Mouse (Mus musculus): ENCODE data around the gene Coq10b. TPM values are rescaled to one million over a fixed set of nuclear protein-coding genes. Genes with fewer than 3 reads are reported as not detected.
A peak's percentile ranks its signal among the peaks of the same experiment; 100 is the strongest.
"Not testable (repeated sequence)": the region's sequence is repeated elsewhere in the genome, so short reads cannot be mapped to it uniquely, and the experiment has no call there.

The Coq10b gene
- polyA plus RNA-seq, 1 experiment from 2014 or later = 18.7 TPM

GRCm38 (mm10) chr1:55031026-55031779, 21.4 kb upstream of the Coq10b start:
- Histone ChIP-seq H3K27me3 (no peaks in the 10 kb centered on the region), H3K27ac (no peak overlapping the region), H3K9ac (no peak overlapping the region), H3K4me1 (replicated peaks) (no peaks in the 10 kb centered on the region), H3K9me3 (replicated peaks) (no peaks in the 10 kb centered on the region), H3K4me2 (no peak overlapping the region), H3K36me3 (no peaks in the 10 kb centered on the region), H3K4me3 (no peak overlapping the region)
- no peak for ATAC-seq (replicated peaks; ENCODE audit: insufficient number of reproducible peaks, insufficient read depth, low FRiP score, low read depth)

DNA sequence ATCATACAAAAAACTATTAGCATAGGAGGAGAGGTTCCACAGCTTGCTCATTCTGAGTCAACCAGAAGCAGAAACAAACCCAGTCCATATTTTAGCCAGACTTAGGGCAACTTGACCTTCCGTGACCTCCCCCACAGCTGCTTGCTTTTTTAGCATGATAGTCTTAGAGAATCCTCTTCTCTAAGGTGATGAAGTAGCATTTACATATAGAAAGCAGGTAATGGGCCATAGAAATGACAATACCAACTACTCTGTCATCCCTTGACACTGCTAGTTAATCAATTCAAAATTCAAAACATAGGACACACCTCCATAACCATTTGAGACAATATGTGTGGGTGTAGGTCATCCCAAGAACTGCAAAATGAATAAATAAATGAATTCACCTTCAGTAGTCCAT, 12.6 kb upstream of the Coq10b start:
- H3K27me3 ChIP-seq = no peaks in the 10 kb centered on the region
- H3K4me2 ChIP-seq = no peak overlapping the region
- no peak for ATAC-seq (replicated peaks; ENCODE audit: insufficient number of reproducible peaks, insufficient read depth, low FRiP score, low read depth)
- H3K4me3 ChIP-seq = no peak overlapping the region
- 59% methylated on average over 1 of the region's 1 CpGs for WGBS
- H3K36me3 ChIP-seq = no peaks in the 10 kb centered on the region
- no peak overlapping the region for H3K9ac ChIP-seq
- no peak overlapping the region for H3K27ac ChIP-seq
- no peaks in the 10 kb centered on the region for H3K4me1 ChIP-seq (replicated peaks)
- no peaks in the 10 kb centered on the region for H3K9me3 ChIP-seq (replicated peaks)

DNA sequence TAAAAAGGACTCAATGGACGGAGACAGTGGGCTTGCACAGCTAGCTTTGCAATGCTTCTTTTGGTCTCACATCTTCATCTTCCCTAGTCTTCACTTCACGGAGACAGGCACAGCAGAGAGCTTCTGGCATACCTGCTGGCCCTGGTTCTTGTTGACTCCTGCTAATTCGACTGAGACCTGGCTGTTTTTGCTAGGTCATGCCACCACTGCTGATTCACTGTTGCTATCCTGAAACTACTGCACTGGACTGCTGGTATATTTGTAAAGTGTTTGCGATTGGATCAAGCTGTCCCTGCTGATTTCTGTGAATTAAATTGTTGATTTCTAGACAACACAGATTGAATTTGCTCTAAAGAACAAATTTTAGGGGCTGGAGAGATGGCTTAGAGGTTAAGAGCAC, 10.9 kb upstream of the Coq10b start:
- Histone ChIP-seq H3K9ac (no peak overlapping the region), H3K4me1 (replicated peaks) (no peaks in the 10 kb centered on the region), H3K36me3 (no peaks in the 10 kb centered on the region), H3K9me3 (replicated peaks) (no peaks in the 10 kb centered on the region), H3K27me3 (no peaks in the 10 kb centered on the region), H3K27ac (no peak overlapping the region), H3K4me3 (no peak overlapping the region), H3K4me2 (no peak overlapping the region)
- ATAC-seq (replicated peaks; ENCODE audit: insufficient number of reproducible peaks, insufficient read depth, low FRiP score, low read depth) = no peak
- WGBS = 77% methylated on average over 4 of the region's 4 CpGs

- no peak for ATAC-seq (replicated peaks; ENCODE audit: insufficient number of reproducible peaks, insufficient read depth, low FRiP score, low read depth)
- Histone ChIP-seq H3K27me3 (no peaks in the 10 kb centered on the region), H3K36me3 (no peaks in the 10 kb centered on the region), H3K27ac (no peak overlapping the region), H3K4me3 (no peak overlapping the region), H3K4me1 (replicated peaks) (no peaks in the 10 kb centered on the region), H3K9me3 (replicated peaks) (no peaks in the 10 kb centered on the region), H3K9ac (no peak overlapping the region), H3K4me2 (no peak overlapping the region)
- 58% methylated on average over 1 of the region's 1 CpGs for WGBS
Observed at GRCm38 (mm10) chr1:55042246-55042645, 10.3 kb upstream of the Coq10b start.

GRCm38 (mm10) chr1:55043164-55043563, 9.4 kb upstream of the Coq10b start:
- WGBS = 76% methylated on average over 3 of the region's 3 CpGs
- H3K4me1 ChIP-seq (replicated peaks) = no peaks in the 10 kb centered on the region

GRCm38 (mm10) chr1:55048841-55049587, 3.6 kb upstream of the Coq10b start:
- no peaks in the 10 kb centered on the region for H3K27me3 ChIP-seq
- H3K9ac ChIP-seq = no peak overlapping the region
- WGBS = 58% methylated on average over 4 of the region's 4 CpGs
- H3K4me3 ChIP-seq = no peak overlapping the region
- H3K4me1 ChIP-seq (replicated peaks) = peaks cover 8% of the 10 kb centered on the region
- H3K9me3 ChIP-seq (replicated peaks) = no peaks in the 10 kb centered on the region
- no peaks in the 10 kb centered on the region for H3K36me3 ChIP-seq
- ATAC-seq (replicated peaks; ENCODE audit: insufficient number of reproducible peaks, insufficient read depth, low FRiP score, low read depth) = no peak
- H3K27ac ChIP-seq = no peak overlapping the region
- H3K4me2 ChIP-seq = no peak overlapping the region

More at GRCm38 (mm10) chr1:55043164-55043563, 9.4 kb upstream of the Coq10b start:
- ATAC-seq (replicated peaks; ENCODE audit: insufficient number of reproducible peaks, insufficient read depth, low FRiP score, low read depth) = no peak
- H3K4me2 ChIP-seq = no peak overlapping the region
- no peaks in the 10 kb centered on the region for H3K27me3 ChIP-seq
- H3K9ac ChIP-seq = no peak overlapping the region
- no peak overlapping the region for H3K27ac ChIP-seq
- no peak overlapping the region for H3K4me3 ChIP-seq
- H3K36me3 ChIP-seq = no peaks in the 10 kb centered on the region
- no peaks in the 10 kb centered on the region for H3K9me3 ChIP-seq (replicated peaks)

GRCm38 (mm10) chr1:55051671-55052070, 899 bp upstream of the Coq10b start:
- H3K4me1 ChIP-seq (replicated peaks) = peaks cover 8% of the 10 kb centered on the region
- no peak overlapping the region for H3K27ac ChIP-seq
- H3K4me2 ChIP-seq = peak overlapping the region; percentile 86
- WGBS = 73% methylated on average over 3 of the region's 3 CpGs
- peaks cover 1% of the 10 kb centered on the region; the same call in 1 of the 2 replicates for H3K36me3 ChIP-seq
- no peak overlapping the region for H3K9ac ChIP-seq
- no peak for ATAC-seq (replicated peaks; ENCODE audit: insufficient number of reproducible peaks, insufficient read depth, low FRiP score, low read depth)
- H3K27me3 ChIP-seq = no peaks in the 10 kb centered on the region
- H3K4me3 ChIP-seq = peak overlapping the region; percentile 65
- no peaks in the 10 kb centered on the region for H3K9me3 ChIP-seq (replicated peaks)

- under 1% methylated on average over 42 of the region's 42 CpGs for WGBS
- Histone ChIP-seq H3K27me3 (no peaks in the 10 kb centered on the region), H3K4me2 (peak overlapping the region; percentile 63), H3K27ac (peak overlapping the region; percentile 87), H3K36me3 (peaks cover 6% of the 10 kb centered on the region; the same call in 1 of the 2 replicates), H3K4me1 (replicated peaks) (peaks cover 8% of the 10 kb centered on the region), H3K9me3 (replicated peaks) (no peaks in the 10 kb centered on the region), H3K4me3 (peak overlapping the region; percentile 65), H3K9ac (peak overlapping the region; percentile 62)
- peak; percentile 70 for ATAC-seq (replicated peaks; ENCODE audit: insufficient number of reproducible peaks, insufficient read depth, low FRiP score, low read depth)
Observed at GRCm38 (mm10) chr1:55053005-55053404, 435 bp downstream of the Coq10b start.

GRCm38 (mm10) chr1:55053596-55053995, 1.0 kb downstream of the Coq10b start:
- Histone ChIP-seq H3K36me3 (peaks cover 6% of the 10 kb centered on the region; the same call in 1 of the 2 replicates), H3K4me1 (replicated peaks) (peaks cover 8% of the 10 kb centered on the region), H3K9ac (peak overlapping the region; percentile 62), H3K9me3 (replicated peaks) (no peaks in the 10 kb centered on the region), H3K27ac (peak overlapping the region; percentile 87), H3K4me2 (peak overlapping the region; percentile 63), H3K4me3 (peak overlapping the region; percentile 65), H3K27me3 (no peaks in the 10 kb centered on the region)
- WGBS = 58% methylated on average over 4 of the region's 4 CpGs
- ATAC-seq (replicated peaks; ENCODE audit: insufficient number of reproducible peaks, insufficient read depth, low FRiP score, low read depth) = no peak

DNA sequence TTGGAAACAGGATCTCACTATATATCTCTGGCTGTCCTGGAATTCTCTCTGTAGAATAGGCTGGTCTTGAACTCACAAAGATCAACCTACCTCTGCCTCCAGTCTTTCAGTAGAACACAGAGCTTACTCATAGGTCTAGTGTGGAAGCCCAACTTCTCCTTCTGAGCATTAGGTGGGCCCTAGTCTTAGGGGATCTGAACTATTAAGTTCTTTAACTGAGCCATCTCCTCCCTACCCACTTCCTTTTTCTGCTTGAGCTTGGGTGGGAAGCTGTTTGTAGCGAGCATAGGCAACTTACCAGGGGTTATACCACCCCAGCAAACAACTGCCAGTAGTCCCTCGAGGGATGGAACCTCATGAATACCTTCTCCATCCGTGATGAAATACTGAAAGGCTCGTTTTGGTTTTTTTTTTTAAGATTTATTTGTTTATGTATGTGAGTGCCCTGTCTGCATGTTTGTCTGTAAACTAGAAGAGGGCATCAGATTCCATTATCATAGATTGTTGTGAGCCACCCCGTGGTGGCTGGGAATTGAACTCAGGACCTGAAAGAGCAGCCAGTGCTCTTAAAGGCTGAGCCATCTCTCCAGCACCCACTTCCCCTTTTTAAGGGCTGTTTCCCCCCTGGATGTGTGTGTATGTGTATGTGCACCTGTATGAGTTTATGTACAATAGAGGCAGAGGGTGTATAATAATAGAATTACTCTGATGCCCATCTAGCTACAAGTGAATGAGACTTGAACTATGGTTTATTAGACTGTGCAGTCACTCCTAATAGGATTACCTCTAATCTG, 2.9 kb downstream of the Coq10b start:
- H3K27ac ChIP-seq = no peak overlapping the region
- 82% methylated on average over 5 of the region's 5 CpGs for WGBS
- H3K4me2 ChIP-seq = no peak overlapping the region
- H3K27me3 ChIP-seq = no peaks in the 10 kb centered on the region
- H3K36me3 ChIP-seq = peaks cover 6% of the 10 kb centered on the region; the same call in 1 of the 2 replicates
- no peak overlapping the region for H3K9ac ChIP-seq
- no peak overlapping the region for H3K4me3 ChIP-seq
- no peaks in the 10 kb centered on the region for H3K9me3 ChIP-seq (replicated peaks)
- ATAC-seq (replicated peaks; ENCODE audit: insufficient number of reproducible peaks, insufficient read depth, low FRiP score, low read depth) = no peak
- peaks cover 8% of the 10 kb centered on the region for H3K4me1 ChIP-seq (replicated peaks)

DNA sequence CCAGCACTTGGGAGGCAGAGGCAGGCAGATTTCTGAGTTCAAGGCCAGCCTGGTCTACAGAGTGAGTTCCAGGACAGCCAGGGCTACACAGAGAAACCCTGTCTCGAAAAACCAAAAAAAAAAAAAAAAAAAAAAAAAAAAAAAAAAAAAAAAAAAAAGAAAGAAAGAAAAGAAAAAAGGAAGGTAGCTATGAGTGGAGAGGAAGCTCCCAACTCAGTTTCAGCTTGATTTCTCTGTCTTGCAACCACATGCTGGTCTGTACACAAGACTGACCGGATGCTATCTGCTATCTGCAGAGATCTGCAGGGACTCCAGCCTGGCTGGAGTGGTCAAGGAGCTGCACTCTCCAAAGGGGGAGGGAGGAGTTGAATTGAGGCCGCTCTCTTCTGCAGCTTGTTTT, 5.8 kb downstream of the Coq10b start:
- ATAC-seq (replicated peaks; ENCODE audit: insufficient number of reproducible peaks, insufficient read depth, low FRiP score, low read depth); H3K9me3 ChIP-seq (replicated peaks); H3K4me2 ChIP-seq: not testable (repeated sequence)

More for the DNA sequence above, 5.8 kb downstream of the Coq10b start:
- H3K4me1 ChIP-seq (replicated peaks); H3K4me3 ChIP-seq; H3K27me3 ChIP-seq; H3K27ac ChIP-seq; H3K9ac ChIP-seq: not testable (repeated sequence)
- peaks cover 11% of the 10 kb centered on the region; the same call in 1 of the 2 replicates for H3K36me3 ChIP-seq
- WGBS = 62% methylated on average over 3 of the region's 3 CpGs
